Mouse (Mus musculus): ENCODE measurements at regions not wholly inside any gene's neighbourhood (a gene's known extent, or its start where the extent isn't known, plus 50 kb on each side); places are given as distances from the start of the nearest gene placed in this dataset.

DNA sequence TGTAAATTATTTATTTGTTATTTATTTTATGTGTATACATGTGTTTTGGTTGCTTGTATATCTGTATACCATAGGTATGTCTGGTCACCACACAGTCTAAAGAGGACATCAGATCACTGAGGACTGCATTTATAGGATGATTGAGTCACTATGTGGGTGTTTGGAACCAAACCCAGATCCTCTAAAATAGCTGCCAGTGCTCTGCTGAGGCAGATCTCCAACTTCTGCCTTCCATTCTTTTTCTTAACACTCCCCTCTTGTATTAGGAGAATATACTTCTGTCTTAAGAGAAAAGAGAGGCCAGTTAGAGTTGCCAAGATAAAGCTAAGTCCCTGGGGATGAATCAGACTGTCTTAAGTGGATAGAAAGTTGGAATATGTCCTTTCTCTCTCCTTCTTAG, 424.2 kb downstream of the Cntn6 start:
- no peak for DNase-seq

DNA sequence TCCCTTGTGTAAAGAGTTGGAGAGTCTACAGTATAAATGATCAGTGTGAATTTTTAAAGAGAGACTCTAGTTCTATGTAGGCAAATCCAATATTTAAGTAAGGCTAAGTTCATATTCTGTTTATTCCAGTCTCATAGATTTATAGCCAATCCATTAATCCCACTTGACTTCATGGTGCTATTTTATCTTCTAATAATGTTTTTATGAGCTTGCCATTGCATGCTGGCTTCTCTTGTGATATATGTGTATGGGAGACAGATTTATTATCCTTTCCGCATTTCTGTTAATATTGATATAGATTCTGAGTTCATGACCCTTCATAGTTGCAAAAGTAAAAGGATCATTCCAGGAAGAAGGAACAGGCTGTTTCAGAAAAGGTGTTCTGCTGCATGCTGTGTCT, 430.0 kb downstream of the Cntn6 start:
- DNase-seq = no peak

- no peak for DNase-seq
Measured at GRCm38 (mm10) chr6:104926088-104926487, 433.5 kb downstream of the Cntn6 start.

DNA sequence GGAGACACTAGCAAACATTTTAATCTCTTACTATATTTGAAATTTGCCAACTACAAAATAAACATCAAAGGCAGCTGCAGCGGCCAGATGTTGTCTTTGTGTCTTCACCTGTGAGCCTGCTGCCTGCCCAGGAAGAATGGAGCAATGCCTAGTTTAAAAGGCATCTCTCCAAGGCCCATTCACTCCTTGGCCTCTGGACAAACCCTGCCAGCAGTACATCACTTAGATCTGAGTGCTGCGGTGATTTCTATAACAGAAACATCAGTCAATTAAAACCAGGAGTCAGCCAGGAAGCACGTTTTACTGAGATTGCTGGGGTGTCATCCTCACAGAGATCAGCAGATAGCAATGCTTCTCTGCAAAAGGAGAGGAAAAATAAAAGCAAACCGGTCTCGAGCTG, 437.7 kb downstream of the Cntn6 start:
- no peak for DNase-seq

DNA sequence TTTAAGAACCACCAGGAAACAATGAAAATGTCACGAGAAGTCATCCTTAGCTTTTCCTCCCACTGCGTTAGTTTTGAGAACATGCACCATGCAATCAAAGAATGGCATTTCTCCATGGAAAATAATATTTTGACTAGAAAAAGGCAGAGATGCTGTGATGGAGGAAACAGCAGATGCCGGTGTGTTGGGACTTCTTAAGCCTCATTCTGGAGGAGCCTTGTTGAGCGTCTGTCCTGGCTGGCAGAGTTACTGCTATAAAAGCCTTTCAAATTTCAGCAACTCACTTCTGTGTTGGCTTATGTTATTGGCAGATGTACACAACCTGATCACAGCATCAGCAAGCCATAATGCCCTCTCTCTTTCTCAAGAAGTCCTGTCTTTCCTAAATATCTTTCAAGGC, 439.6 kb downstream of the Cntn6 start:
- DNase-seq = no peak

DNA sequence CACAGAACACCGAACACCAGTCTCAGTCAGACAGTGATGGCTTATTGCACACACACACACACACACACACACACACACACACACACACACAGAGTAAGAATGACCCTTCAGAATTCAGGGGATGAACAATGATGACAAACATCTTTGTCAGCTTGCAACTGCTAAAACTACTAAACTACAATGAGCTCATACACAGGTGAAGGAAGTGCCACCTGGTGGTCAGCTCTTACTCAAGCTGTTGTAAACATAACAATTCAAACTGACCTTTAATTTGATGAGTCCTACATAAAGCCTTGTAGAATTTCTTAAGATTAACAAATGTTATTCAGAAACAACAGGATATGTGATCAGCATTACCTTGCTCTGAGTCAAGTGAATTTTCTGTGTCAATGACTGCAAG, 446.5 kb downstream of the Cntn6 start:
- no peak for DNase-seq

GRCm38 (mm10) chr6:104974517-104974916, 481.9 kb downstream of the Cntn6 start:
- DNase-seq = no peak

- DNase-seq = no peak
Measured at GRCm38 (mm10) chr6:104984144-104984543, 491.6 kb downstream of the Cntn6 start.

- no peak for DNase-seq
Measured at GRCm38 (mm10) chr6:104989863-104990262, 497.3 kb downstream of the Cntn6 start.

DNA sequence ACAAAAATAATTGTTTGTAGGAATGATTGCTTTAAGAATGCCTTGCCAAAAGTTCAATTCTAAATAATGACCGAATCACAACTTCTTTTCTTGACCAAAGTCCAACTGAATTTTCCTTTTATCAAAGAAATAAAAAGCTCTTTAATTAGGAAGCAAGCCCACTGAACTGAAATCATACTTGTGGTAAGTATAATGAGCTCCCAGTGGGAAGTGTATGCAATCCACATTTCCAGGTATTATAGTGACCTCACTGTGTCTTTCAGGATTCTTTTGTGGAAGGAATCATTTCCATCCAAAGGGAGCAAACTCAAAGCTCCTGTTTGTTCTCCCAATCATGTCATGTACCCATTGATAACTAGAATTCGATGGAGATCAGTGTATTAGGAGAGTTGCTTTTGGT, 497.8 kb downstream of the Cntn6 start:
- DNase-seq = no peak

- no peak for DNase-seq
Measured at GRCm38 (mm10) chr6:104999601-105000000, 507.0 kb downstream of the Cntn6 start.

DNA sequence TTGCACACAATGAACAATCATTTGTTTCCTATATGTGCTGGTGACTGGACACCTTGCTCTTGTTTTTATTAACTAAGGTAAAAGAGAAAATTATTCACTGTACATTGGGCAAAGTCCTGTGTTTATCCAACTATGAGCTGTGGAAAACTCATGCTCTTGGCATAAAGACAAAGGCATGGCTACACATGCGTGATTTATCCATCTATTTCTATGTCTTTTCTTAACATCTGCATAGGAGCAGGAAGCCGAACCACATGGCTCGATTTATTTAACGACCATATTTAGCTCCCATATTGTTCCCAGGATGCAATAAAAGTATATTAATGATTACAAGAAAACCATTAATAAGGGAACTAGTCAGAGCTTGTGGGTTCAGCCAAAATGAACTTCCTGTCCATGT, 528.1 kb downstream of the Cntn6 start:
- DNase-seq = no peak

DNA sequence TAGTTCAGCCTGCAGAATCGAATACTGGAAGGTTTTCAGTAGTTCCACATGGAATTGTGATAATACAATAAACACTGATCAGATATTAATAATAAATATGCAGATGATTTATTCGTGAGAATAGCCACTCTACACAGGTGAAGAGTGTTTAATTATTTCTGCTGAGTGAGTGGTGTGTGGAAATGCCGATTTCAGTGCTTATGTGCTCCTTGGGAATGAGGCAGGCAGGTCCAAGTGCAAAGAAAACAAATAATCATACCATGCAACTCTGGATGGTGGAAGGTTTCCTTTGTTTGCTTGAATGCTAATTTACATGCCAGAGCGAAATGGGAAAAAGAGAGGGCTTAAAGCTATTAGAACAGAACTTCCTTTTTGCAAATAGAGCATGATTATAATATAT, 528.6 kb downstream of the Cntn6 start:
- DNase-seq = no peak

GRCm38 (mm10) chr6:105066146-105066545, 573.6 kb downstream of the Cntn6 start:
- no peak for DNase-seq

DNA sequence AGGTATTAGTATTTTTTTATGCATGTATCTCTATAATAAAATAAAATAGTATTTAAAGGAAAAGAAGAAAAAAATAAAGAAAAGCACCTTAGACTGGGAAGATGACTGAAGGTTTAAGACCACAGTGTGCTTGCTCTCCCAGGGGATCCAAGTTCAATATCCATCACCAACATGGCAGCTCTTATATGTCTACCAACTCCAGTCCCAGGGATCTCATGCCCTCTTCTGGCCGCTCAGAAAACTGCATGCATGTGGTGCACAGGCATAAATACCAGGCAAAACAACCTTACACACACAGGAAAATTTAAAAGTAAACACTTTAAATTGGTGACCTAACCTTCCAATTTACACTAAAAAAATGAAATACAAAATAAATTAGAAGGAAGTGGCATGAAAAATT, 586.6 kb upstream of the Cntn4 start:
- DNase-seq = peak; percentile 0 to 4

All from adrenal gland, postnatal 36 days (tissue).